Mouse (Mus musculus): ENCODE measurements at regions not wholly inside any gene's neighbourhood (a gene's known extent, or its start where the extent isn't known, plus 50 kb on each side); places are given as distances from the start of the nearest gene placed in this dataset.

DNA sequence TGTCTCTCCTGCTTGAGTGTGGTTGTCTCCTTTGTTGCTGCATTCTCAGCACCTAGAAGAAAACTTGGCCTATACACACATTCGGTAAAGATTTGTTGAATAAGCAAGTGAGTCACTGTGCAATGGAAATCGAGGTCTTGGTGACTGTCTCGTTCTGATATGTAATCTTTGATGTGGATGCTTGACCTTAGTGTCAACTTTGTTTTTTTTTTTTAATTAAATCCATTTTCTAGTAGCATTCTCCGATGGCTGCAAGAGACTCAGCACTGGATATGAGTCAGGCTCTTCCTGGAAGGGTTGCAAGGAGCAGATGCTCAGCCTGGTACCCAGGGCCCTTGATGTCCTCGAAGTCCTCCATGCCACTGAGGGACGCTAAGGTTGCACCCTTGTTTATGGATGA, 50.9 kb upstream of the Ampd3 start:
- DNase-seq = no peak

Measured in cerebellum, postnatal 25 days (tissue).